Mouse (Mus musculus) erythroblast, embryonic 14.5 days (primary cell): Measurements from ENCODE around the gene Mgarp.

Source experiments
- GATA1 ChIP-seq: IDR thresholded peaks from 2 replicates; pipeline ENCODE4 v1.6.1; 2012; ENCODE audit warnings: low read length, inconsistent platforms, mixed read lengths
- TAL1 ChIP-seq: IDR thresholded peaks from 3 replicates; pipeline ENCODE4 v1.6.1; 2012; ENCODE audit warnings: low read length, inconsistent platforms, mixed read lengths

DNA sequence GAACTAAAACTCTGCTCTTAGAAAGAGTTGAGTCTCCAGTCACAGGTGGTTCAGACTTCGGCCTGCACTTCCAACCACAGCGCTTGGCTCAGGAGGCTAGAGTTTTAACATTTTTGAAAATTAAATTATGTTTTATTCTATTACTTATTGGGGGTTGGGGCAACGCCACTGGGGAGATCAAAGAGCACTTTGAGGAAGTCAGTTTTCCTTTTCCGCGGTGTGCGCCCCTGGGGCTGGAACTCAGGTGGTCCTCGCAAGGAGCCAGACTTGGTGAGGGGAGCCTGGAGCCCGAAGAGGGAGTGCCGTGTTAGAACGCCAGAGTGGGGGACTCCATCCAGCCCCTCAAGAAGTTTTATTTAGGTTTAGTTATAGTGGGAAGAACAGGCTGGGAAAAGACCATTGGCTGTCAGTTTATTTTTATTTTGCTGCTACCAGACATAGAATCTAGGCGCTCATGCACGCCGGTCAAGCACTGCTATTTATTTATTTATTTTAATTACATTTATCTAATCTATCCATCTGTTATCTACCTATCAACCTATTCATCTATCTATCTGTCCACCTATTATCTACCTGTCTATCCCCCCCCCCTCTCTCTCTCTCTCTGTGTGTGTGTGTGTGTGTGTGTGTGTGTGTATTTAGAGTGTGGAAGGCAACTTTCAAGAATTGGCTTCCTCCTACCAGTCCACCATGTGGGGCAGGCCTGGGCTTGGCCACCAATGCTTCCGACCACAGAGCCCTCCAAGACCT is 36.8 kb downstream of the Mgarp start:
- TF ChIP-seq GATA1 (no peak), TAL1 (no peak)
